Mouse (Mus musculus) fibroblast of lung, adult 2 months (primary cell): ENCODE results near the gene 6030458C11Rik.
"Not testable (repeated sequence)": the region's sequence is repeated elsewhere in the genome, so short reads cannot be mapped to it uniquely, and the experiment has no call there.

Source experiments
- DNase-seq: peaks from one replicate; pipeline ENCODE4 v3.0.0-alpha.2; 2011; ENCODE audit warnings: low read depth

6030458C11Rik gene

DNA sequence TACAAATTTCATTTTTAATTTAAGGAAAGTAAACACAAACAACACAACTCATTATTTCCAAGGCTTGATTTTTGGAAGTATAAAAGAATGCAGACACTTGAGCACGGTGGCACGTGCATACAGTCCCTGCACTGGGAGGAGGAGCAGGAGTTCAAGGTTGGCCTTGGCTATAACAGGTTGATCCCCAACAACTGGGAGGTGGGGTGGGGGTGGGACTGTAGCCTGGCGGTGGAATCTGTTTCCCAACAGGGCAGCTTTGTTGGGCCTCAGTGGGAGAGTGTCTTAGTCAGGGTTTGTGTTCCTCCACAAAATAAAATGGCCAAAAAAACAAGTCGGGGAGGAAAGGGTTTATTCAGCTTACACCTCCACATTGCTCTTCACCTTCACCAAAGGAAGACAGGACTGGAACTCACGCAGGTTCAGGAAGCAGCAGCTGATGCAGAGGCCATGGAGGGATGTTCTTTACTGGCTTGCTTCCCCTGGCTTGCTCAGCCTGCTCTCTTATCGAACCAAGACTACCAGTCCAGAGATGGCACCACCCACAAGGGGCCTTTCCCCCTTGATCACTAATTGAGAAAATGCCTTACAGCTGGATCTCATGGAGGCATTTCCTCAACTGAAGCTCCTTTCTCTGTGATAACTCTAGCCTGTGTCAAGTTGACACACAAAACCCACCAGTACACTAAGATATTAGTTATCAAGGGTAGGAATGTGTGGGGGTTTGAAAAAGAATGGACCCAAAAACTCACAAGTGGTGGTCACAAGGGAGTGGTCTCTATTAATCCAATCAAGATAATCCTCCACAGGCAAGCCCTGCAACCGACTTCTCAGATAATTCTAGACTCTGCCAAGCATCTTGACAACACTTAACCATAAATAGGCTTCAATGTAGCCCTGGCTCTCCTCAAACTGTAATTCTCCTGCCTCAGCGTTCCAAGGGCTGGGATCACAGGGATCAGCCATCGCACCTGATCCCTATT is 1.7 kb downstream of the 6030458C11Rik start:
- no peak for DNase-seq

GRCm38 (mm10) chr15:12817592-12817991 is 6.9 kb downstream of the 6030458C11Rik start:
- DNase-seq = no peak

DNA sequence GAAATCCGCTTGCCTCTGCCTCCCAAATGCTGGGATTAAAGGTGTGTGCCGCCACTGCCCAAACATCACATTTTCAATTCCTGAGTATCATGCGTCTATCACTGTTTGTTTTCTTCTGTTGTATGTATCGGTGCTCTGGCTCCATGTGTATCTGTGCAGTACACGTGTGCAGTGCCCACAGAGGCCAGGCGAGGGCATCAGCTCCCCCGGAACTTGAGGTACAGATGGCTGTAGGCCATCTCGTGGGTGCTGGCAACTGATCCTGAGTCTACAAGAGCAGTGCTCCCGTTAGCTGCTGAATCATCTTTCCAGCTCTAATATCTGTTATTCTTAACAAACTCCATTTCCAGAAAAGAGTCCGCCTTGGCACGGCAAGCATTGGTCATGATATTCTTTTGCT is 11.8 kb downstream of the 6030458C11Rik start:
- DNase-seq = no peak

DNA sequence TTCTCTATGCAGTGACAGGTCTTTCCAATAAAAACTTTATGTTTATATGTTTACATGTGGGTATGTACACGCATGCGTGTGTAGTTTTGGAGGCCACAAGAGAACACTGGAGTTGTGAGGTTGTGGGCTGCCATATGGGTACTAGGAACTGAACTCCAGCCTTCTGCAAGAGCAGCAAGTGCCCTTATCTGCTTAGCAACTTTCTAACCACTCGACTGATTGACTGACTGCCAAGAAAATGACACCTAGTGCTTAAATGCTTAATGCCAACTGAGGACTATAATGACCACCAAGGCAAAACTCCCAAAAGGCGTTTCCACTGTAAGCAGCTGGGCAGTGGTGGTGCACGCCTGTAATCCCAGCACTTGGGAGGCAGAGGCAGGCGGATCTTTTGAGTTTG is 15.1 kb downstream of the 6030458C11Rik start:
- no peak for DNase-seq

DNA sequence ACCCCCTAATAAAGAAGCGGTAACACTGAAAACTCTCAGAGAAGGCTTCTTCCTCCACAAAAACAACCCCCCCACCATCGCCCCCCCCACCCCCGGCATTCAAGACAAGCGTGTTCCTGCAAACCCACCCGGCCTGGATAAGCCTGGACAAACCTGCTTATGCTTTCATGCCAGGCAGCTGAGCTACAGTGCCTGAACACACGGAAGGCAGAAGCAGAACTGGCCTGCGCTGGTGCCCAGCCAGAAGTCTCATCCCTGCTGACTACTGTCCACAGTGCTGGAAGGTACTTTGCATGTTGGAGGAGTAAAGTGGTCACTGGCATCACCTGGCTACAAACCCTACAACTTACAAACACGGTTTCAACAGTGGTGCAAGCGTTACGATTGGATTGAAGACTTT is 17.4 kb downstream of the 6030458C11Rik start:
- DNase-seq = no peak

- DNase-seq = no peak
Observed at GRCm38 (mm10) chr15:12805071-12805470, 19.4 kb downstream of the 6030458C11Rik start.

DNA sequence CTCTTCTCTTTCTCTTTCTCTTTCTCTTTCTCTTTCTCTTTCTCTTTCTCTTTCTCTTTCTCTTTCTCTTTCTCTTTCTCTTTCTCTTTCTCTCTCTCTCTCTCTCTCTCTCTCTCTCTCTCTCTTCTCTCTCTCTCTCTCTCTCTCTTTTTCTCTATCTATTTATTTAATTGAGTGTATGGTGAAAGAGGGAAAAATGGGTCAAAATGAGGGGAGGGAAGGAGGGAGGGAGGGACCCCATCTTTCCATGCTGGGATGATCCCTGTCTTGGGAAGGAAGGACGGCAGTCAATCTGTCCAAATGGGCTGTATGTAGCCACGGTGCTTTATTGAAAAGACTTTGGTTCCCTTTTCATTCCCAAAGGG is 23.3 kb downstream of the 6030458C11Rik start:
- DNase-seq = not testable (repeated sequence)

GRCm38 (mm10) chr15:12800405-12801141 is 23.9 kb downstream of the 6030458C11Rik start:
- DNase-seq = no peak

DNA sequence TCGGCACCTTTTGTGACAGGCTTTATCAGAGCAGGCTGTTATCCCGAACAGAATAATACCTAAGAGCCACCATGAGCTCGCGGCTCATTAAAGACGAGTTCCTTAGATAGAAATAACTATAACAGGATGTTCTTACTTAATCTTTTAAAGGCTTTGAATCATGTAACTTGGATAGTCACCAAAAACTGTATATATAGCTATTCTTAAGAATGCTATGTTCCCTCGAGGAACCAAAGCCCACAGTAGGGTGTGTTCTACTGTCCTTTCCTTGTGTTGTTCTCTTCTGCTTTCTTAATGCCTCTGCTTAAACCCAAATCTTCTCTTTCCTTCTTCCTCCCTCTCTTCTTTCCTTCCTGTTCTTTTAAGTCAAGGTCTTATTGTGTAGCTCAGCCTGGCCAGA is 26.4 kb downstream of the 6030458C11Rik start:
- DNase-seq = no peak

DNA sequence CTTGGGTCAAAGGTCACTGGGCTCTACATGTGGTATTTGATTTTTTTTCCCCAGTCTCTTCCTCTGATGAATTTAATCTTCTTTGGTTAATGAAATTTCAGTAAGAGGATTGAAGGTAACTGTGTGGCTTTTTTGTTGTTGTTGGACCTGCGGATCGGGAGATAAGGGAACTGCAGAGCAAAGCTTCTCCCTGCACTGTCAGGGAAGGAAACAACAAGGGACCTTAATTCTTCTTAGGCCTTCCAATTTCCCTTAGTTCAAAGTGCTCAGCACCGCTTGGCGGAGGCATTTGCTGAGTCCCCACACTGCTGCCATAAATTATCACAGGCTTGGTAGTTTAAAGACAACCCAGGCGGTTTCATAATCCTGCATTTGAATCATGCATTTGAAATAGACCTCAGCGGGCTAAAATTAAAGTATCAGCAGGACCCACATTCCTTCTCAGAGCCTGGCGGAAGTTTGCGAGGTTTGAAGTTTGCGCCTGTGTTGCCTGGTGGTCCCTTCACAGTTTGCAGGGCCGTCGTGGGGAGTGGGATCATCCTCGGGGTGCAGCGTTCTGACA is 28.5 kb downstream of the 6030458C11Rik start:
- no peak for DNase-seq

DNA sequence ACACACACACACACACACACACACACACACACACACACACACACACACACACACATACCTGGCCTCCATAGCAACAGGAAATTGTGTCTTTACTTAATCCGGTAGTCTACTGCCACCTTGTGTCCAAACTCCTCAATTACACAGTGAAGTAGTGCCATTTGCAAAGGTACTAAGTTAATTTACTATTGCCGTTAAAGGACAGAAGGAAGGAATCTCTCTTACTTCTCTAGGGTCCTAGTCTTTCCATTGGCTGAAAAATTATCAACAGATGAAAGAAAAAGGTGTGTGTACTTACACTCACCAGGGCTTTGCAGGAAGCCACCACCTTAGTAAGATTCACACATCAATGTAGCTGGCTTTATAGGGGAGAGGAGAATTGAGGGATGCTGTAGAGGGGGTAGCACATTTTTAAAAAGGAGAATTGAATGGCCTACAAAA is 29.0 kb downstream of the 6030458C11Rik start:
- DNase-seq = peak; percentile 52

DNA sequence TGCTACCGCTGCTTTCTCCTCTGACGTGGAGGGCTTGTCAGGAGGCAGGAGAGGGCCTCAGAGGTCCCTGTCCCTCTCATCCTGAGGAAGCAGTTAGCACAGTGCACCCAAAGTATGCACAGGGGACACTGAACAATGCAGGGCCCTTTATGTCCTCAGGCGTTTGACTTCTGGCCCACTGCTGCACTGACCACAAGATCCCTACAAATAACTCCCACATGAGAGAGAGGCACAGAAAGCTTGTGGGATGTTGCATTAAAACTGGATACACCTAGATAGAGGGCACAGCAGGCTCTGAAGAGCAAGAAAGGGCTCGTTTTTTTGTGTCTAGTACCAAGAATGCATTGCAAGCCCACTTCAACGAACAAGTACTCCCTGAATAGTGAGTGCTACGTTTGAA is 30.1 kb downstream of the 6030458C11Rik start:
- DNase-seq = no peak

DNA sequence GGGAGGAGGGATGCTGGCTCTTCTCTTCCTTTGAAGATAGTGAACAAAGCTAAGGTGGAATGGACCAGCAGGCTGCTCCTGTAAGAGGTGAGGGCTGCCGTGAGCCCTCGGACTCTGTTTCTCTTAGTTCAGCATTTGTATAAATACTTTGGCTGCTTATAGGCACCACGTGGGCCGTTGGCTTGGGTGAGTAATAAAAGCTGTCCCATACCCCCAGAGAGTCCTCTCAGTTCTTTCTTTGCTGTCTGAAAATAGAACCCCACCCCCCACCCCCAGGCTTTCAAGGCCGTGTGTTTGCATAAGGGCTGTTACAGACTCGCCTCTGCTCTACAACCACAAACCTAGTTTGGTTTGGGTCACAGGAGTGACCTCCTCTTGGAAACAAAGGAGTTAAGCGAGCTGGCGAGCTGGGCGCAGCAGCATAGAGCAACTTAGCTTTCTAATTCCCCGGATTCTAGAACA is 35.0 kb downstream of the 6030458C11Rik start:
- no peak for DNase-seq

DNA sequence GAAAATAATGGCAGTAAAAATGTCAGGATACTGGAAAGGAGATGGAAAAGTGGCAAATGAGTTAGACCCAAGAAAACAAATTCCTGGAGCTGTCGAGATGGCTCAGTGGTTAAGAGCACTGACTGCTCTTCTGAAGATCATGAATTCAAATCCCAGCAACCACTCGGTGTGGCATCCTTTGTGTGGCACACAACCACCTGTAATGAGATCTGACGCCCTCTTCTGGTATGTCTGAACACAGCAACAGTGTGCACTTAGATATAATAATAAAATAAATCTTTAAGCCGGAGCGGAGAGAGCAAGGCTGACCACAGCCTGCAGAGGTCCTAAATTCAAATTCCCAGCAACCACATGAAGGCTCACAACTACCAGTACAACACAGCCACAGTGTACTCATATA is 35.9 kb downstream of the 6030458C11Rik start:
- no peak for DNase-seq

GRCm38 (mm10) chr15:12781729-12782326 is 42.6 kb downstream of the 6030458C11Rik start:
- no peak for DNase-seq

DNA sequence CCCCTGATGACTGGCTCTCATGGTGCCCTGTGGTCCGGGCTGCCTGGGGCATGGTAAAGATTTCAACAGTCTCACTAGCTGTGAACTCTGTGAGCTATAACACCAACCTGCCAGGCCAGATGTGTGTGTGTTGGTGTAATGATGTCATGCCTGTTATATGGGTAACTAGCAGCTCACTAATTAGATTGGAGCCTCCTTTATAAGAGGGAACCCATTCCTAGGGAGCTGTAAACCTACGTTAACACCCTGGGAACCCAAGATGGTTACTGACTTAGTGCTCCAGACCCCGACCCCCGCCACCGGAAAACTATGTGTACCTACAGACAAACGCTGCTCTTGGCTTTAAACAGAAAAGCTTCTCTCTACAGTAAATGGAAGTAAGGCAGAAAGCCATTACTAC is 43.2 kb downstream of the 6030458C11Rik start:
- no peak for DNase-seq

DNA sequence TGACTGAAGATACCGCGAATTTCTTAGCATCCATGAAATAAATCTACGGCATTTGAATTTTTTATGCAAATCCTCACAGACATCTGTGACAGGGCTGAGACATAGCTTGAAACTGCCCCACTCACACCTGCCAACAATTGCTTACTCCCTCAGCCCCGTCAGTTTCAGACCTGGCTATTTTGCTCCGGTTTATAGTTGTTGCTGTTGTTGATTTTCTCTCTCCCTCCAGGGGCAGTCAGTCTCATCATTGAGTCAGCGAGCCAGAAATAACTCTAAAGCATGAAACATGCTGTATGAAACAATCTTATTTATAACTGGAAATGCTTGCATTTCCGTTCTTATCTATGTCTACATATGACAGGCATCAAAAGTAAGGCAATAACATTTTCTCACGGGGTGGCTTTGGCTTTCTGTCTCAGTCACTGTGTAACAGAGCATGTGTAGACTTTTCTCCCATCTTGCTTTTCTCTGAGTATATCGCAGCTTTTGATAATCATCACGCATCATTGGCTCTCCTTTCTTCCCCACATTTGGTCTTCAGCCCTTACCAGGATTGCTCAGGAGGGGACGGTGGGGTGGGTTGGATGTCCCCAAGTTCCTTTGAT is 50.2 kb downstream of the 6030458C11Rik start:
- DNase-seq = no peak

DNA sequence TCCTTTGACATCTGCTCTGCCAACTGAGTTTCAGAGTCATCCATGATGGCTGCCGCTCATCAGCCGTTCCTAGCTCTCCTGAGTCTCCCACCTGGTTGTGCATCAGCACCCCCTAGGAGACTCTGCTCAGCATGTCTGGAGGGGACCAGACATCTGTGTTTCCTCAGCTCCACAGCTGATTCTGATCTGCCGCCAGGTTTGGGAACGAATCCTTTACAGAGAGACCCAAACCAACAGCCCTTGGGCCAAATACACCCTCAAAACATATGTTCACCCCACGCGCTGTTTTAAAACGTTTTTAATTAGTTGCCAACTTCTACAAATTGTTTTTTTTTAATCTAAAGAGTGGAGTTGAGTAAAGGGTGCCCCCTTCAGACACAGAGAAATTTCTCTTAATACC is 53.5 kb downstream of the 6030458C11Rik start:
- no peak for DNase-seq

DNA sequence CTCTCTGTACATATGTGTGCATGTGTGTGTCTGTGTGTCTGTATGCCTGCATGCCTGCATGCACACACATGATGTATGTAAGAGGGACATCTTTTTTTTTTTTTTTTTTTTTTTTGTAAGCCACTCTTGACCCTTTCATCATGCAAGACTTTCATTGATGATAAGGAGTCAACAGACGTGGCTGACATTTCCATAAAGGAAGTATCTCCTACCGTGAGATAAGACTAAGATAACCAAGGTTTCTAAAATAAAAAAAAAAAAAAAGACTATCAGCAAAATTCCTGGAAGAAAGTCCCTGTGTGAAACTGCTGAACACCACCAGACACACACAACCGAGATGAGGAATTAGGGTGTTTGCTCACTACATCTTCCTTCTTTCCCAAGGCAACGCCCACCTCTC is 57.6 kb downstream of the 6030458C11Rik start:
- DNase-seq = no peak

DNA sequence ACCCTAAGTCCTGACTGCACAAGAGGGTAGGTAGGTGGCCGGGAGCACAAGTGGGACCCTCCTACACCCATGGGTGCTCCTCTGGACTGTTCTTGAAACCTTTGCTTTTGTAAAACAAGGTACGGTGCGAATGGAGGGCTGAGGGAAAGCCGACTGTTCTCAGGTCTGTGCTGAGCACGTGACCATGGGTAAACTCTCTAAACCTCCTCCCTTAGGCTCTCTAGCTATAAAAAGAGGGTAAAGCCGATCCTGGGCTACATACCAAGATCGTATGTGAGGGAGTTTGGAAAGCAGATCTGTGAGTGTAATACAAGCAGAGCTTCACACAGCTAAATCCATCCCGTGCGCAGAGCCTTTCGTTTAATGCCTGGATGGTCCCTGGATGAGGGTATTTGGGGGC is 61.3 kb downstream of the 6030458C11Rik start:
- no peak for DNase-seq

DNA sequence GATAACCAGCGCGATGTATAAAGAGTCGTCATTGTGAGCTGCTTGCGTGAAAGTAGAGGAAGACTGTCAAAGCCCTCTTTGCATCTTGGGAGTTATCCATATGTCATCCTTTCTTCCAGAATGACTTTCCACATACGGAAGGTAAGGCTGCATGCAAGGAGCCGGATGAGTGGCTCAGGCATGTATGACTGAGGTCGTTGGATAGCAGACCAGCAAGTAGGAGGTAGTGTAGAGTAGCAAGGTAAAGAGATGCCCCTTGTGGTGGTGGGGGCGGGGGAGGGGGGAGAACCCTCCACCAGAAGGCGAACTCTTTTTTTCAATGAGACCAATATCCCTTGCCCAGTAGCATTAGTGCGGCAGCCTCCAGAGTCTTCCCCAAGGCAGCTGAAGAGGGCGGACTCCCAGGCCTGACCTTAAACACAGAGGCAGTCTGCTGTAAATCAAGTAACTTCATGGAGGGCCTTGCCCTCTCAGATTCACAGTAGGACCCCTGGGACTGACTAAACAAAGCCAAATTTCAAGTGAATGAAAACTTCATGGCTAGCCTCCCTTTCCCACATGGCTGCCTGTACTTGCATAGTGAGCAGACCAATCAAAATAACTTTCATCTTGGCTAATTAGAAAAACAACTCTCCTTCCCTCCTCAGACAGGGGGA is 62.1 kb downstream of the 6030458C11Rik start:
- DNase-seq = no peak
